Mouse (Mus musculus): ENCODE measurements around the gene Ccdc136. TPM values are rescaled to one million over a fixed set of nuclear protein-coding genes. Genes with fewer than 3 reads are reported as not detected.
"Not testable (repeated sequence)": the region's sequence is repeated elsewhere in the genome, so short reads cannot be mapped to it uniquely, and the experiment has no call there.

The Ccdc136 gene
- total RNA-seq, 2 experiments from 2014 or later, result 90.3 to 90.4 TPM

- DNase-seq (ENCODE audit: low spot score in 2 of 2); intact Hi-C loops (cut with DNase I): not testable (repeated sequence)
Observed at GRCm38 (mm10) chr6:29390500-29390899, 5.6 kb upstream of the Ccdc136 start.

- intact Hi-C loops (cut with DNase I), result not testable (repeated sequence)
Observed at GRCm38 (mm10) chr6:29391241-29391640, 4.9 kb upstream of the Ccdc136 start.

GRCm38 (mm10) chr6:29391802-29392201 is 4.3 kb upstream of the Ccdc136 start:
- intact Hi-C loops (cut with DNase I), result no loop called here

More at GRCm38 (mm10) chr6:29391241-29391640, 4.9 kb upstream of the Ccdc136 start:
- DNase-seq (ENCODE audit: low spot score in 2 of 2), result not testable (repeated sequence)

GRCm38 (mm10) chr6:29394286-29394685 is 1.8 kb upstream of the Ccdc136 start:
- intact Hi-C loops (cut with DNase I), result no loop called here
- DNase-seq (ENCODE audit: low spot score in 2 of 2), result no peak

More at GRCm38 (mm10) chr6:29391802-29392201, 4.3 kb upstream of the Ccdc136 start:
- DNase-seq (ENCODE audit: low spot score in 2 of 2), result no peak

GRCm38 (mm10) chr6:29396714-29397540 is 818 bp downstream of the Ccdc136 start:
- DNase-seq (ENCODE audit: low spot score in 2 of 2), result peak in 1 of 2 experiments; percentile 16
- intact Hi-C loops (cut with DNase I), result no loop called here

GRCm38 (mm10) chr6:29397575-29397974 is 1.5 kb downstream of the Ccdc136 start:
- intact Hi-C loops (cut with DNase I), result no loop called here

GRCm38 (mm10) chr6:29399851-29400250 is 3.7 kb downstream of the Ccdc136 start:
- intact Hi-C loops (cut with DNase I), result no loop called here
- DNase-seq (ENCODE audit: low spot score in 2 of 2), result no peak

More at GRCm38 (mm10) chr6:29397575-29397974, 1.5 kb downstream of the Ccdc136 start:
- DNase-seq (ENCODE audit: low spot score in 2 of 2), result peak; percentile 38 to 44

- intact Hi-C loops (cut with DNase I), result no loop called here
- DNase-seq (ENCODE audit: low spot score in 2 of 2), result no peak
Observed at GRCm38 (mm10) chr6:29402693-29403342, 6.7 kb downstream of the Ccdc136 start.

- no peak for DNase-seq (ENCODE audit: low spot score in 2 of 2)
- intact Hi-C loops (cut with DNase I), result no loop called here
Observed at GRCm38 (mm10) chr6:29406412-29406811, 10.3 kb downstream of the Ccdc136 start.

GRCm38 (mm10) chr6:29415446-29415845 is 19.3 kb downstream of the Ccdc136 start:
- no peak for DNase-seq (ENCODE audit: low spot score in 2 of 2)
- intact Hi-C loops (cut with DNase I), result no loop called here

GRCm38 (mm10) chr6:29420596-29420995 is 24.5 kb downstream of the Ccdc136 start:
- intact Hi-C loops (cut with DNase I), result no loop called here
- DNase-seq (ENCODE audit: low spot score in 2 of 2), result no peak

GRCm38 (mm10) chr6:29425118-29425517 is 29.0 kb downstream of the Ccdc136 start:
- intact Hi-C loops (cut with DNase I), result no loop called here
- no peak for DNase-seq (ENCODE audit: low spot score in 2 of 2)

- intact Hi-C loops (cut with DNase I), result no loop called here
- no peak for DNase-seq (ENCODE audit: low spot score in 2 of 2)
Observed at GRCm38 (mm10) chr6:29426331-29426730, 30.2 kb downstream of the Ccdc136 start.

GRCm38 (mm10) chr6:29428171-29428570 is 32.1 kb downstream of the Ccdc136 start:
- intact Hi-C loops (cut with DNase I), result no loop called here
- DNase-seq (ENCODE audit: low spot score in 2 of 2), result no peak

GRCm38 (mm10) chr6:29430681-29431420 is 34.7 kb downstream of the Ccdc136 start:
- intact Hi-C loops (cut with DNase I), result no loop called here
- DNase-seq (ENCODE audit: low spot score in 2 of 2), result no peak

GRCm38 (mm10) chr6:29431473-29431872 is 35.4 kb downstream of the Ccdc136 start:
- DNase-seq (ENCODE audit: low spot score in 2 of 2), result no peak
- intact Hi-C loops (cut with DNase I), result no loop called here

GRCm38 (mm10) chr6:29432156-29432555 is 36.0 kb downstream of the Ccdc136 start:
- DNase-seq (ENCODE audit: low spot score in 2 of 2), result no peak
- intact Hi-C loops (cut with DNase I), result no loop called here

GRCm38 (mm10) chr6:29432676-29433037 is 36.5 kb downstream of the Ccdc136 start:
- no peak for DNase-seq (ENCODE audit: low spot score in 2 of 2)
- intact Hi-C loops (cut with DNase I), result no loop called here

GRCm38 (mm10) chr6:29433038-29433803 is 37.1 kb downstream of the Ccdc136 start, which contains the start of gene Flnc:
TSS of gene Flnc (plus strand) at chr6:29433256.
- intact Hi-C loops (cut with DNase I), result no loop called here
- DNase-seq (ENCODE audit: low spot score in 2 of 2), result no peak

Measured in left cerebral cortex, postnatal 36 days (tissue).